Mouse (Mus musculus) bone marrow, adult 2 months (tissue): Measurements from ENCODE around the gene Ddx4. TPM values are rescaled to one million over a fixed set of nuclear protein-coding genes. Genes with fewer than 3 reads are reported as not detected.
"Not testable (repeated sequence)": the region's sequence is repeated elsewhere in the genome, so short reads cannot be mapped to it uniquely, and the experiment has no call there.

Source experiments
- H3K27ac ChIP-seq: fragments of 200-500 bp; 2 replicates; pipeline ENCODE4 v1.5.1; 2012; ENCODE audit warnings: low read depth, mild to moderate bottlenecking, control low read depth, inconsistent platforms, low read length; ENCODE audit not compliant: control insufficient read depth, poor library complexity, insufficient read depth
- H3K4me1 ChIP-seq: fragments of 200-500 bp; 2 replicates; pipeline ENCODE4 v1.6.1; 2011; ENCODE audit warnings: low read length; ENCODE audit not compliant: control insufficient read depth, insufficient read depth
- H3K4me3 ChIP-seq: fragments of 200-500 bp; replicated peaks from 2 replicates; pipeline ENCODE3; 2011; ENCODE audit warnings: mild to moderate bottlenecking, low read depth, low read length, control low read depth; ENCODE audit not compliant: control insufficient read depth
- CTCF ChIP-seq: fragments of 200-500 bp; IDR thresholded peaks from 2 replicates; pipeline ENCODE4 v1.5.1; 2011; ENCODE audit warnings: low read length, control low read depth; ENCODE audit not compliant: control insufficient read depth, insufficient read depth
- POLR2A ChIP-seq: fragments of 200-500 bp; IDR thresholded peaks from 2 replicates; pipeline ENCODE4 v1.6.1; 2011; ENCODE audit warnings: low read depth, mild to moderate bottlenecking, control low read depth, low read length, borderline replicate concordance; ENCODE audit not compliant: control insufficient read depth
- WGBS: fragments of 180-500 bp; shearing (Covaris S2); methylation state at CpG from one replicate; pipeline ENCODE4 v1.1.7; 2018; 5-methylcytosine and 5-hydroxymethylcytosine counted together
- polyA plus RNA-seq: library from polyadenylated mRNA; stranded (reverse); fragments of >200 nt; gene quantifications from 2 replicates; pipeline ENCODE4 v1.2.4, GENCODE M21; 2011; ENCODE audit warnings: low replicate concordance; ENCODE audit not compliant: missing spikeins, insufficient read depth, insufficient read length

Ddx4 gene
- polyA plus RNA-seq, 1 experiment, result 1.6 TPM

DNA sequence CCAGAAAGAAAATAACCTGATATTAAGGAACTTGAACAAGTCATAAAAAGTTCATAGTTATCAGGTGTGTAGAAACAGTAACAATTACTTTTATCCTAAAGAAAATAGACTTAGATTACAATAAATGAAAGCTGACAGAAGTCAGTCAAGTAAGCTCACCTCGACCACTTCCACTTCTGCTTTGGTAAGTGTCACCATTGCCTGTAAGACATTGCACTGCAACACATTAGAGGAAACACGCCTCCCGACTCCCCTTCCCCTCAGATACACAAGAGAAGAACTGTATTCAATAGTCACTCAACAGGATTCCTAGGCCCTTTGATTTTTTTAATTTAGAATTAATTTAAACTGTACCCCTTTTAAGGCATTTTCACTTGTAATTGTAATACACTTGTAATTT lies 27.7 kb downstream of the Ddx4 start:
- H3K4me3 ChIP-seq, result no peak overlapping the region
- no peaks in the 10 kb centered on the region for H3K4me1 ChIP-seq
- TF ChIP-seq POLR2A (no peak), CTCF (no peak)
- WGBS, result 12% methylated on average over 3 of the region's 3 CpGs
- no peak overlapping the region for H3K27ac ChIP-seq

GRCm38 (mm10) chr13:112623656-112624055 lies 28.6 kb downstream of the Ddx4 start:
- TF ChIP-seq POLR2A, result no peak
- no peak overlapping the region for H3K27ac ChIP-seq
- H3K4me1 ChIP-seq, result no peaks in the 10 kb centered on the region
- 93% methylated on average over 7 of the region's 7 CpGs for WGBS
- H3K4me3 ChIP-seq, result no peak overlapping the region

DNA sequence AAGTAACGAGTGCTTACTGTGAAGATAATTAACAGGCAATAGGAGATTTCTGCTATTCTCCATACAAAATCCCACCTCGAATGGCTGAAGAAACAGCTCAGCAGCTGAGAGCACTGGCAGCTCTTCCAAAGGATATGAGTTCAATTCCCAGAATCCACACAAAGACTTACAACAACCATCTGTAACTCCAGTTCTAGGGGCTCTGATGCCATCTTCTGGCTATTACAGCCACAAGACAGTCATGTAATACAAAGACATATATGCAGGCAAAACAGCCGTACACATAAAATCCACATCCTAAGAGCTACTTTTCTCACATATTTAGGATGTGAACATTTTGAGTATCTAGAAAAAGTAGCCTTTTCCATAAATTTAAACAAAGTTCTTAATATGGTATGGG lies 30.7 kb downstream of the Ddx4 start:
- H3K27ac ChIP-seq, result no peak overlapping the region
- TF ChIP-seq POLR2A (no peak), CTCF (no peak)
- H3K4me3 ChIP-seq, result no peak overlapping the region
- 55% methylated on average over 3 of the region's 3 CpGs for WGBS
- no peaks in the 10 kb centered on the region for H3K4me1 ChIP-seq

- Histone ChIP-seq H3K27ac (no peak overlapping the region), H3K4me3 (no peak overlapping the region), H3K4me1 (no peaks in the 10 kb centered on the region)
- 85% methylated on average over 3 of the region's 3 CpGs for WGBS
- TF ChIP-seq POLR2A (no peak), CTCF (no peak)
Measured at GRCm38 (mm10) chr13:112608606-112609005, 43.7 kb downstream of the Ddx4 start.

DNA sequence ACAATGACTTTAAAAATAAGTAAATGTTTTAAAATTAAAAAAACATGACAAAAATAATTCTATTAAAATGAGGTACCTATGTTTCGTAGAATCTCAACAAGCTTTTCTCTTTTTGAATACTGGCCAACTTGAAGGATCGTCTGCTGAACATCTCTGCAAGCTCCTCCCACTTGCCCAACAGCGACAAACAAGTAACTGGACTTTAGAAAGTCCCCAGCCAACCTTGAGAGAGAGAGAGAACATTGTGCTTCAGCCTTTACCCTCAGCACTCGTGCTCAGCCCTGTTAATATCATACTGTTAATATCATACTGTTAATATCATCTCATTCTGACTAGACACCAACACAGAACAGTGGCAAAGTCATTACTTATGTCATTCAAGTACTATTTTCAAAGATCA lies 47.9 kb downstream of the Ddx4 start:
- Histone ChIP-seq H3K4me1 (no peaks in the 10 kb centered on the region), H3K4me3 (no peak overlapping the region), H3K27ac (no peak overlapping the region)
- 74% methylated on average over 4 of the region's 4 CpGs for WGBS
- TF ChIP-seq POLR2A (no peak), CTCF (no peak)

DNA sequence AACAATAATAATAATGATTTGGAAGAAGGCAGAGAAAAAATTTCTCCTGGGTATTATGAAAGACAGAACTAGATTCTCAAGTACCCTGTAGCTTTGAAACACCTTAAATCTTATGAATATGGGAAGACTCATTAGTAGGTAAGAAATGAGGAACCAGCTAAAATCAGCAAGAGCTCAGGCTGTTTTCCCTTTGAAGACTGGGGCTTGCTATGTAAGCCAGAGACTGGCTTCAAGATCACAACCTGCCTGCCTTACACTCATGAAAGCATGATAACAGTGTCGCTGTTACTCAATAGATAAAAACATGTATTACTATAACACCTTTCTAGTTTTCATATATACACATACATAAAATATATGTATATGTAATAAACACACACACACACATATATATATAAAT lies 48.4 kb downstream of the Ddx4 start:
- 55% methylated on average over 1 of the region's 1 CpGs for WGBS
- H3K4me1 ChIP-seq, result no peaks in the 10 kb centered on the region
- no peak overlapping the region for H3K27ac ChIP-seq
- H3K4me3 ChIP-seq, result no peak overlapping the region
- TF ChIP-seq POLR2A (no peak), CTCF (no peak)

- H3K4me3 ChIP-seq, result no peak overlapping the region
- no peaks in the 10 kb centered on the region for H3K4me1 ChIP-seq
- no peak for TF ChIP-seq CTCF
- no peak for TF ChIP-seq POLR2A
- H3K27ac ChIP-seq, result no peak overlapping the region
- WGBS, result 87% methylated on average over 2 of the region's 2 CpGs
Measured at GRCm38 (mm10) chr13:112602607-112603006, 49.7 kb downstream of the Ddx4 start.

DNA sequence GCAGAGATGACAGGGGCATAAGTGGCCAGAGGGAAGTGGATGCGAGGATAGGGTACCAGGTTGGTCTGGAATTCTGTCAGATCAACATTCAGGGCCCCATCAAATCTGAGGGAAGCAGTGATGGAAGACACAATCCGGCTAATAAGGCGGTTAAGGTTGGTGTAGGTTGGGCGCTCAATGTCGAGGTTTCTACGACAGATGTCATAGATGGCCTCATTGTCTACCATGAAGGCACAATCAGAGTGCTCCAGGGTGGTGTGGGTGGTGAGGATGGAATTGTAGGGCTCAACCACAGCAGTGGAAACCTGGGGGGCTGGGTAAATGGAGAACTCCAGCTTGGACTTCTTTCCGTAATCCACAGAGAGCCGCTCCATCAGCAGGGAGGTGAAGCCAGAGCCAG lies 58.0 kb downstream of the Ddx4 start, which contains the start of gene Il31ra:
Il31ra (minus strand) TSS at position 101 of the 400 bp plus-strand sequence.
- H3K4me1 ChIP-seq, H3K4me3 ChIP-seq, H3K27ac ChIP-seq: not testable (repeated sequence)
- WGBS, result 77% methylated on average over 5 of the region's 8 CpGs

DNA sequence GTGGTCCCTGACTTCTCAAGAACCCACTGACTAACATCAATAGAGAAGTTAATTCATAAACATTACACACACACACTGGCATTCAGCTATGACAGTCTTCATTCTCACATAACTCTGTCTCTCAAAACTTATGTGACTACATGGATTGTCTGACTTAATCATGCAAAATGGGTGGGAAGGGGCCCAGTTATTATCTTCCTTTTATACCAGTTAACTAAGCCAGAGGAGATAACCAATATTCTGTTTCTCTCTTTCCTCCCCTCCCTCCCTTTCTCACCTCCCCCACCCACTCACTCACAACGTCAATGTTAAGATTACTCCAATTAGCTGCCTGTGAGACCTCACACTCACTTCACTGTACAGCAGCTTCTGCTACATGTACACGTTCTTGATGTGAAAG lies 62.0 kb downstream of the Ddx4 start:
- WGBS, result 62% methylated on average over 2 of the region's 2 CpGs
- no peak overlapping the region for H3K4me3 ChIP-seq
- TF ChIP-seq CTCF (no peak), POLR2A (no peak)
- H3K4me1 ChIP-seq, result no peaks in the 10 kb centered on the region
- H3K27ac ChIP-seq, result no peak overlapping the region

- Histone ChIP-seq H3K4me1 (no peaks in the 10 kb centered on the region), H3K4me3 (no peak overlapping the region), H3K27ac (no peak overlapping the region)
- TF ChIP-seq CTCF, result no peak
- TF ChIP-seq POLR2A, result no peak
Measured at GRCm38 (mm10) chr13:112589625-112590024, 62.6 kb downstream of the Ddx4 start.
